Mouse (Mus musculus): ENCODE results near the gene Guca1b.
"Not testable (repeated sequence)": the region's sequence is repeated elsewhere in the genome, so short reads cannot be mapped to it uniquely, and the experiment has no call there.

Gene Guca1b

GRCm38 (mm10) chr17:47420195-47420594, 35.0 kb downstream of the Guca1b start:
- no peak for DNase-seq

- no peak for DNase-seq
Measured at GRCm38 (mm10) chr17:47421566-47421965, 36.4 kb downstream of the Guca1b start.

DNA sequence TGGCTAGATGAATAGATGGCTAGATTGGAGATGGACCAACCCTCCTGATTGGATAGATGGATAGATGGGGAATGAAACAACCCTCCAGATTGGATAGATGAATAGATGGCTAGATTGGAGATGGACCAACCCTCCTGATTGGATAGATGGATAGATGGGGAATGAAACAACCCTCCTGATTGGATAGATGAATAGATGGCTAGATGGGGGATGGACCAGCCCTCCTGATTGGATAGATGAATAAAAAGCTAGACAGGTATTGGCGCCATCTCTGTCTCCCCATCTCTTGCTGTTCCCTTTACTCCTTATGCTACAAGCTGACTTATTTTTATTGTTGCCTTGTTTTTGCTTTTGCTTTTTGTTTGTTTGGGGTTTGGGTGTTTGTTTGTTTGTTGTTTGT, 37.4 kb downstream of the Guca1b start:
- not testable (repeated sequence) for DNase-seq

- no peak for DNase-seq
Measured at GRCm38 (mm10) chr17:47424186-47424585, 39.0 kb downstream of the Guca1b start.

DNA sequence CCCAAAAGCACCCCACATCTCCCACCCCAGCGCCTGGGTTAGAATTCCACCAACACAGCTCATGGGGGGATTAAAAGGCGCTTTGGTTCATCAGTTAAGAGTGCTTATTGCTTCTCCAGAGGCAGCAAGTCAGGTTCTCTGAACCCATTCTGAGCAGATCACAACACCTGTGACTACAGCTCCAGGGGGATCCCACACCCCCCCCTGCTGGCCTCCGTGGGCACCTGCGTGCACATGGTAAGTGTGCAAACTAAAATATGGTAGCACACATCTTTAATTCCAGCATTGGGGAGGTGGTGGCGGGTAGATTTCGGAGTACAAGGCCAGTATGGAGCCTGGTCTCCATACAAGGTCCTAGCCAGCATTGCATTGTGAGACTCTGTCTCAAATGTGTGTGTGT, 42.1 kb downstream of the Guca1b start:
- DNase-seq, result no peak

DNA sequence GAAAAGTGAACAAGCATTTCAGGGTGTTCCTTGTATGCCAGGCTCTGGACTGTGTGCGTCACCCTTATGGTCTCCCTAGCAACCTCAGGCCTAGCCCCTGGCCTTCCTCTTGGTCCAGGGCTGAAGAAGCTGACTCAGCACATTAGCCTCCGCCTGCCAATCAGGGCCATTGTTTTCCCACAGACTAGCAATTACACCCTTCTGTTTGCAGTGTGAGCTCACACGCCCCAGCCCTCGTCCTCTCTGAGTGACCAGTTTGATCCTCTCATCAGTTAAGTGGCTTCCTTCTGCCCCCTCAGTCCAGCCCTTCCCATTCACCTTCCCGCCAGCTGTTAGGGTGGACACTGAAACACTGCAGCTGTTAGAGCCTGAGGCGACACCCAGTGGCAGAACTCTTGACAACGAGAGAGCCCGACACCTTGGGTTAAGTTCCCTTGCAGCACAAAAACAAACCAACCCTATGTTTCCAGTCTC, 43.7 kb downstream of the Guca1b start:
- no peak for DNase-seq

- DNase-seq, result no peak
Measured at GRCm38 (mm10) chr17:47430815-47431214, 45.6 kb downstream of the Guca1b start.

DNA sequence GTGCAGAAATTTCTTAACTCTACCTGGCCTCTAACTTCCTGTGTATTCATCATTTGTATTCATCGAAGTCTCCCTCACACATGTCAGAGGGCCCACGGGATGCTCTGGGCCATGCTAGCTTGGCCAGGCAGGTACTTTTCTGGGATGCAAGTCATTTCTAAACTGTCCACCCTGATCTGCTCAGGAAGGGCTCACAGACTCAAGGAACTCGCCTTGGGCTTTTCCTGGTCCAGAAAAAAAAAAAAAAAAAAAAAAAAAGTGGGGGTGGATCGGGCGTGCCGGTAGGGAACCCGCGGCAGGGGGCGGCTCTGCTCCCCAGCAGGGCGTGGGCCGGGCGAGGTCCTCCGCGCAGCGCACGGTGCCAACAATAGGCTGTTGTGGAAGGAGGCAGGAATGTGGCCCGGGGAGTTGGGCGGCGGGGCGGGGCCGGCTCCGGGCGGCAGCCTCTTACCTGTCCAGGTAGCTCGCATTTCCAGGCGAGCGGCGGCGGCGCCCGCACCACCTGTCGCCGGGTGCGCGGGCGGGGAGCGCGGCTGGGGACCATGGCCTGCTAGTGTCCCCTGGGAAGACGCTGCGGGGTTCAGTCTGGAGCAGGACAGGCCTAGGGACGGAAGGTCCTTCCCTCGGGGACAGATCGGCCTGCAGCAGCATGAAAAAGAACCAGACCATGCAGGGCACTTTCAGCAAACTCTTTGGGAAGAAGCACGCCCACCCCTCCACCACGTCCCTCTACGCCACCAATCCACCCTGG, 51.1 kb downstream of the Guca1b start, which contains the start of gene AI661453:
Gene AI661453, plus strand, starts transcription at position 460 of the 751 bp plus-strand sequence.
- no peak for DNase-seq

DNA sequence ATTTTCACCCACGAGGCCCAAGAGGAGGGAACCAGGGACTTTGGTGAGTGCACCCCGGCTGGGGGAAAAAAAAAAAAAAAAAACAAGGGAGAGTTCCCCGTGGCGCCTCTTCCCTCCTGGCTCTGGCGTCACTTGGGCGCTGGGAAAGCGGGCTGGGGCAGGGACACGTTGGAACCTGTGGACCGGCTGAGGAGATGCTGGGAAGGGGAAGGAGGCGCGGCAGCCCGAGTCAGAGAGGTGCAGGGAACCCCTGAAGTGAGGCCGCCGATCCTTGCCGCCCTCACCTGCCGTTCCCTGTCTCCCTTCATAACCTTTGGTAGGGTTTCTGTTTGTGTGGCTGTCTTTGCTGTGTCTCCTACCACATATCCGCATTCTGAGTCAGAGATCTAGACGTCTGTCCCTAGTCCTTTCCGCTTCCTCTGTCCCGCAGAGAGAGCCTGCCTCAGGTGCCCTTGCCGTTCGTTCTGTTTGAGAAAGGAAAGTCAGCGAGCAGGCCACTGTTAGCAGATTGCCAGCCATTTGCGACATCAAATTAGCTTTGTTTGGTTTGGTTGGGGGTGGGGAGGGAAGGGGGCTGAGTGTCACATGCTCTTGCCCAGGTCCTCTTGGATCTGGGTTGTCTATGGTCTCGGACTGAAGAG, 51.8 kb downstream of the Guca1b start, which contains the start of gene 1700001C19Rik:
Gene 1700001C19Rik, minus strand, starts transcription at position 470 of the 641 bp plus-strand sequence.
- DNase-seq, result no peak

DNA sequence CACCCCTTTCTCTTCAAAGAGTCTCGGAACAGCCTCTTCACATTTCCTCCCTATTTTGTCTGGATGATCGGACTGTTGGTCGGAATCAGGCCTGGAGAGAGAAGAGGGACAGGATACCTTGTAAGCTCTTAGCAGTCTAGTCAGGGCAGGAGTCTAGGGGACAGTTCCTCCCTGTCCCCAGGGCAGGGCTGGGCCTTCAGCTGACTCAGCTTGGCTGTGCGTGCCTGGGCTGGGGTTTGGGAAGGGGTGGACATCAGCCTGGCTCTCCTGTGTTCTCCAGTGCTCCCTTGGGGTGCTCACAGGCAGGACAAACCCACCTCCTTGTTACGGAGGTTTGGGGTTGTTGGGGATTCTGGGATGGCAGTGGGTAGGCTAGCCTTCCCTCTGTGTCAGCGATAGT, 53.4 kb downstream of the Guca1b start:
- DNase-seq, result no peak

DNA sequence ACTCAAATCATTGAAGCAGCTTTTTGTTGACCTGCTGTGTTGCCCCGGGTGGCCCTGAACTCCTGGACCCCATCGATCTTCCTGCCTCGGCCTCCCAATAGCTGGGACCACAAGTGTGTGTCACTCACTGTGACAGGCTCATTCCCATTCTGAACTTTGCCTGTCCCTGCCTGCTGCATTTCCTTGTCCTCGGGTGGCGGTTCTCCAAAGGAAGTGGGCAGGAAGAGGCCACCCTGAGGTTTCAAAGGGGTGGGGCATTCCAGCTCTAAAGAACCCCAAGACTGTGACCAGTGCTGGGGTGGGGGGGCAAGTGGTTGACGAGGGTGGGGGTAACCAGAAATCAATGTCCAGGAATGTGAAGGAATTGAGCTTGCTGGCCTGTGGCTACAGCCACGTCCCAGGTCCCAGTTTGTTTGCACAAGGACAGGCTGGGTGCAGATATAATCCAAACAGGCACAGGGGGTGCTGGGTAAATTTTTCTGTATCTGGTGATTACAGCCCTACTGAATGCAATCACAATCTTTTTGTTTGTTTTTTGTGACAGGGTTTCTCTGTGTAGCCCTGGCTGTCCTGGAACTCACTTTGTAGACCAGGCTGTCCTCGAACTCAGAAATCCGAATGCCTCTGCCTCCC, 54.3 kb downstream of the Guca1b start:
- no peak for DNase-seq

- no peak for DNase-seq
Measured at GRCm38 (mm10) chr17:47440359-47440890, 55.2 kb downstream of the Guca1b start.

DNA sequence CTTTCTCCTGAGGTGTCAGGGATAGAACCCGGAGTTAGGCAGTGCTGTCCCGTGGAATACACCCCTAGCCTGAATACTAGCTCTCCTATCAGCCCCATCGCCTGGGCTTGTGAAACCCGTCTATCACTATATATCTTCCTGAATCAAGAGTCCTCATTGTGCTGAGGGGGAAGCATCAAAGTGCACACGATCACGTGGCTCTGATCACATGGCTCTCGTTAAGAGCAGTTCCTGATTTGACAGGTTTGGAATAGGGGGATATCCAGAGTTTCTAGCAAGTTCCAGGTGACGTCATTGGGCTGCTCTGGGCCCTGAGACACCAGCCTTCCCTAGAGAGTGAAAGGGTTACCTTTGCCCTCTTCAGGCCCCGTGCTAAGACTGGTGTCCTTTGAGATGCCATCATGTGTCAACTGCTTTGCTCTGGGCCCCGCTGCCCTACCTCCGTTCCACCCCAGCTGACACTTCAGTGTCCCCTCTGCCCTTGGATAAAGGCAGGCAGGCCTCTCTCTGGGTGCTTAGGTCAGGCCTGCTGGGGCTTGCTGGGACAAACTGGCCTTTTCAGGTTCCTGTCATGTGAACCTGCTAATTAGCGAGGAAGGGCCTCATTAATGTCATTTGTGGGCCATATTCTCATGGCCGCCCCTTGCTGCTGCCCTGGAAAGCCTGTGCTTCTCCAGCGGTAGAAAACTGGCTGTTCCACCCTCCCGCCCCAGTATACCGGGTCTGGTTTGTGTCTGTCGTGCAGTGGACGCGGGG, 56.3 kb downstream of the Guca1b start:
- no peak for DNase-seq

DNA sequence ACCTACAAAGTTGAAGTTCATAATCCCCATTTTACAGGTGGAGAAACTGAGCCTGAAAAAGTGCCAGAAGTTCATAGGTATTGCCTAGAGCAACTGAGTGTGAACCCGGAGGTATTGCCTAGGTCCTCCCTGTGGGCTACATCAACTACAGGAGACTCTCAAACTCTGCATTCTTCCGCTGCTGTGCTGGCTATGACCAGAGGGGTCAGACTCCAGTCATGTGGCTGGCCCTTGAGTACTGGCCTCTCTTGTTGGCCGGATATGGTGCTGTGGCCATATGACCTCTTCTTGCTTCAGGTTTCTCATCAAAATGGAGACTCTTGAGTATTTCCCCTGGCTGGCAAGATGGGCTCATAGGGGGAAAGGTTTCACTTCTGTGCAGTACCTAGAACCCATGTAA, 57.1 kb downstream of the Guca1b start:
- DNase-seq, result no peak
